ENCODE assay signal across 8 mouse cellular contexts in the genomic region with DNA sequence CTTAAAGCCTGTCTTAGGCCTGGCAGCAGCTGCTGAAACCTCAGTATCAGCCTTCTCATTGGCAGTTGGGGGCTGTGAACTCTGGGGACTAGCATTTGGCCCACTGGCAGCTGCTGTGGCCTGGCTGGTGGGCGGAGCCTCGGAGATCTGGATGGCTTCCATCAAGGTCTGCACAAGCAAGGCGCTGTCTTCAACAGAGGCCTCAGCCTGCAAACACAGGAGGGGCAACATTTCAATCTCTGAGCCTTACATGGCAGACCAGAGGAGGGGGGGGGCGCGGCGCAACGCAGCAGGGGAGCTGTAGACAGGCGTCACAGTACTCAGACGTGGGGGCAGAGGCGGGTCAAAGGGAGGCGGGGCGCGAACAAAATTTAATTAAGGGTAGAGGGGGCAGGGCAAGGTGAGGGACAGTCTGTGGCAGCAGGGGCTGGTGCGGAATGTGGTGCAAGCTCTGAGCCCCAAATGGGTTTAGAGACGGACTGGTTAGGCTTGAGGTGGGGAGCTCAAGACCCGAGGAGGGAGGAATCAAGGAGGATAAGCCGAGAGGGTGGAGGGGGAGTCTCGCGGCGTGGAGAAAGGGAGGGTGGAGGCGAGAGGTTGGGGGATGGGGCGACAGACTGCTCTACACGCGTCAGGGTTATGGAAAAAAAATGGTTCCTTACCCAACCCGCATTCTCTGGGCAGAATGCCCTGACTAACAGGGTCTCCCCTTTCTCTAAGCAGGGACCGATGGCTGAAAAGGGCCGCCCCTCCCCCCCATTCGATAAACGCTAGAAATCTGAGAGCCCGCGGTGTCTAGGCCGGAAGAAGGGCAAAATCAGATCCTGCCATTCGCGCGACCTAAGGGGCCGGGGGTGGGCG. TPM values are rescaled to one million over a fixed set of nuclear protein-coding genes. Genes with fewer than 3 reads are reported as not detected.
DNase-seq lines count a peak whose midpoint lies in the region; ATAC-seq and TF ChIP-seq lines count a peak whose summit lies in the region.

No protein-coding gene starts in this region.

- no peaks in the 10 kb centered on the region for H3K9me3 ChIP-seq in hindbrain, embryonic 11.5 days (ENCODE audit: control insufficient read depth, low read length)

- TF ChIP-seq POLR2A in cerebellum, adult 2 months (IDR thresholded peaks at IDR 0.05; ENCODE audit: borderline replicate concordance, insufficient read depth, low read length) = no peak

- 5% methylated on average over 36 of the region's 37 CpGs for WGBS in cerebellum, adult 2 months
- 17% methylated on average over 36 of the region's 37 CpGs for WGBS in hindbrain, embryonic 11.5 days

- H3K27me3 ChIP-seq in cerebellum, adult 2 months (ENCODE audit: control insufficient read depth, insufficient read depth, low read length) = no peaks in the 10 kb centered on the region
- no peaks in the 10 kb centered on the region; the same call in 1 of the 2 replicates for H3K27me3 ChIP-seq in hindbrain, embryonic 11.5 days (ENCODE audit: control insufficient read depth, insufficient read depth, low read length)

- no peaks in the 10 kb centered on the region for H3K4me1 ChIP-seq in cerebellum, adult 2 months (ENCODE audit: control insufficient read depth, insufficient read depth, low read length)
- no peaks in the 10 kb centered on the region for H3K4me1 ChIP-seq in hindbrain, embryonic 11.5 days (replicated peaks; ENCODE audit: control insufficient read depth, insufficient read depth, low read length)

- H3K27ac ChIP-seq in cerebellum, adult 2 months (ENCODE audit: insufficient read depth, low read length) = peak overlapping the region; percentile 94
- H3K27ac ChIP-seq in hindbrain, embryonic 11.5 days (ENCODE audit: low read depth, low read length) = peak overlapping the region; percentile 81

- peak; percentile 30 for DNase-seq in CD4-positive, CD25-positive, alpha-beta regulatory T cell, adult 2 months (ENCODE audit: low read depth, low spot score)
- DNase-seq in cerebellum, adult 2 months = peak; percentile 60 to 62
- peak; percentile 64 for DNase-seq in forelimb bud, embryonic 11.5 days (ENCODE audit: low read depth, low spot score)
- DNase-seq in hindbrain, embryonic 11.5 days (ENCODE audit: low spot score) = peak; percentile 70
- peak; percentile 41 to 44 for DNase-seq in layer of hippocampus, postnatal 36 days
- DNase-seq in lung, postnatal 36 days = peak; percentile 54
- DNase-seq in right cerebral cortex, postnatal 10 days (ENCODE audit: low spot score in 2 of 2) = peak; percentile 79 to 81

- no peak for ATAC-seq in CD4-positive, CD25-positive, alpha-beta regulatory T cell, adult 4 months
- ATAC-seq in hindbrain, embryonic 11.5 days (ENCODE audit: low FRiP score) = peak; percentile 64

- H3K4me3 ChIP-seq in cerebellum, adult 2 months (replicated peaks; ENCODE audit: insufficient read depth, low read depth, low read length) = peak overlapping the region; percentile 97
- peak overlapping the region; percentile 62 for H3K4me3 ChIP-seq in hindbrain, embryonic 11.5 days (ENCODE audit: low read depth, low read length)

- peak overlapping the region; percentile 84 for H3K9ac ChIP-seq in hindbrain, embryonic 11.5 days (ENCODE audit: low read depth, low read length)

- H3K4me2 ChIP-seq in hindbrain, embryonic 11.5 days (replicated peaks; ENCODE audit: low read depth, low read length) = peak overlapping the region; percentile 39

- peaks cover 4% of the 10 kb centered on the region; the same call in 1 of the 2 replicates for H3K36me3 ChIP-seq in hindbrain, embryonic 11.5 days (ENCODE audit: control insufficient read depth, insufficient read depth, low read length)

- TF ChIP-seq CTCF in cerebellum, adult 2 months (IDR thresholded peaks at IDR 0.05; ENCODE audit: borderline replicate concordance, insufficient read depth, low read depth, low read length) = no peak

RNA-seq across cellular contexts. Expression of a gene that starts 1.4 kb away (rescaled TPM):
- 10 to 100 TPM in 1 of 2 experiments, 1 to 10 TPM in 1; 4.7 to 10.3 TPM for polyA plus RNA-seq in CD4-positive, CD25-positive, alpha-beta regulatory T cell, adult 4 months (2017; shearing (Covaris generic))
- polyA plus RNA-seq in cerebellum, adult 2 months (2012; rRNA removed) = 430 and 476 TPM in 2 replicates
- 842 and 887 TPM in 2 replicates for polyA plus RNA-seq in hindbrain, embryonic 11.5 days (2014; fragmentation: Nextera tagmentation; extraction: Ambion mirVana)
- 100 to 1,000 TPM; 507 to 531 TPM for total RNA-seq in layer of hippocampus, postnatal 36 days (2021)

Comparison
In these comparisons a context has a peak if more than half of its experiments do, and no peak if none do; other contexts are left out.
1. DNase-seq: peak in every context shown above with its lines; median percentile 80 in right cerebral cortex, postnatal 10 days; 70 in hindbrain, embryonic 11.5 days; 64 in forelimb bud, embryonic 11.5 days; 61 in cerebellum, adult 2 months; 54 in lung, postnatal 36 days; 42 in layer of hippocampus, postnatal 36 days; 30 in CD4-positive, CD25-positive, alpha-beta regulatory T cell, adult 2 months.
2. RNA of a gene that starts 1.4 kb away (polyA plus RNA-seq): 842 to 887 TPM in hindbrain, embryonic 11.5 days and 430 to 476 TPM in cerebellum, adult 2 months; 4.7 to 10.3 TPM in CD4-positive, CD25-positive, alpha-beta regulatory T cell, adult 4 months; every median in the first group is over 10 times any median in the second.